Mouse (Mus musculus) thymus, adult 2 months (tissue): ENCODE results near the gene Emilin1. TPM values are rescaled to one million over a fixed set of nuclear protein-coding genes. Genes with fewer than 3 reads are reported as not detected.
A peak's percentile ranks its signal among the peaks of the same experiment; 100 is the strongest.

Experiments used
- DNase-seq: peaks from one replicate; pipeline ENCODE4 v3.0.0; 2021
- H3K27ac ChIP-seq: fragments of 200-500 bp; 2 replicates; pipeline ENCODE4 v1.5.1; 2012; ENCODE audit warnings: low read length, control low read depth; ENCODE audit not compliant: control insufficient read depth, insufficient read depth
- H3K27me3 ChIP-seq: fragments of 200-500 bp; 2 replicates; pipeline ENCODE4 v1.6.1; 2012; ENCODE audit warnings: mild to moderate bottlenecking, low read length, moderate library complexity, mixed read lengths; ENCODE audit not compliant: control insufficient read depth, insufficient read depth
- H3K36me3 ChIP-seq: fragments of 200-500 bp; 2 replicates; pipeline ENCODE4 v1.6.1; 2012; ENCODE audit warnings: mild to moderate bottlenecking, low read length, moderate library complexity; ENCODE audit not compliant: control insufficient read depth, insufficient read depth
- H3K4me1 ChIP-seq: fragments of 200-500 bp; replicated peaks from 2 replicates; pipeline ENCODE4 v1.6.1; 2012; ENCODE audit warnings: low read length; ENCODE audit not compliant: control insufficient read depth, insufficient read depth
- H3K4me3 ChIP-seq: fragments of 200-500 bp; 2 replicates; pipeline ENCODE4 v1.5.1; 2012; ENCODE audit warnings: mild to moderate bottlenecking, low read length, control low read depth, moderate library complexity; ENCODE audit not compliant: control insufficient read depth, insufficient read depth
- CTCF ChIP-seq: fragments of 200-500 bp; IDR thresholded peaks from 2 replicates; pipeline ENCODE4 v1.5.1; 2012; ENCODE audit warnings: mild to moderate bottlenecking, control low read depth, low read length, moderate library complexity, borderline replicate concordance; ENCODE audit not compliant: control insufficient read depth, poor library complexity, insufficient read depth; ENCODE audit errors: extremely low read depth
- POLR2A ChIP-seq: fragments of 200-500 bp; IDR thresholded peaks from 2 replicates; pipeline ENCODE4 v1.6.1; 2012; ENCODE audit warnings: mild to moderate bottlenecking, low read length, control low read depth, moderate library complexity; ENCODE audit not compliant: control insufficient read depth, poor library complexity, insufficient read depth; ENCODE audit errors: extremely low read depth
- WGBS: fragments of 180-500 bp; shearing (Covaris S2); methylation state at CpG from one replicate; pipeline ENCODE4 v1.1.7; 2018; 5-methylcytosine and 5-hydroxymethylcytosine counted together
- polyA plus RNA-seq: library from polyadenylated mRNA; depleted of rRNA; stranded (reverse); fragments of >200 nt; gene quantifications from 2 replicates; pipeline ENCODE4 v1.2.3, GENCODE M21; 2012

Emilin1 gene
- polyA plus RNA-seq, 1 experiment: 44.6 TPM

DNA sequence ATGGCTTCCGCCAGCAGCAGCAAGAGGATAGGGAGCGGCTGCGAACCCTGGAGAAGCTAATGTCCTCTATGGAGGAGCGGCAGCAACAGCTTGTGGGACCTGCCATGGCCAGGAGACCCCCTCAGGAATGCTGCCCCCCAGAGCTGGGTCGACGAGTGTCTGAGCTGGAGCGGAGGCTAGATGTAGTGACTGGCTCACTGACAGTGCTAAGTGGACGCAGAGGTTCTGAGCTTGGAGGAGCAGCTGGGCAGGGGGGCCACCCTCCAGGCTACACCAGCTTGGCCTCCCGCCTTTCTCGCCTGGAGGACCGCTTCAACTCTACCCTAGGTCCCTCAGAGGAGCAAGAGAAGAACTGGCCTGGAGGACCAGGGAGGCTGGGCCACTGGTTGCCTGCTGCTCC lies 4.1 kb downstream of the Emilin1 start:
- no peak for TF ChIP-seq CTCF
- TF ChIP-seq POLR2A: no peak
- Histone ChIP-seq H3K4me1 (peaks cover 43% of the 10 kb centered on the region), H3K36me3 (no peaks in the 10 kb centered on the region), H3K27me3 (no peaks in the 10 kb centered on the region), H3K27ac (no peak overlapping the region), H3K4me3 (no peak overlapping the region)
- 95% methylated on average over 11 of the region's 11 CpGs for WGBS
- DNase-seq: no peak

GRCm38 (mm10) chr5:30917891-30918670 lies 4.9 kb downstream of the Emilin1 start:
- H3K27ac ChIP-seq: no peak overlapping the region
- no peaks in the 10 kb centered on the region for H3K36me3 ChIP-seq
- peaks cover 42% of the 10 kb centered on the region for H3K4me1 ChIP-seq
- DNase-seq: no peak
- no peak overlapping the region for H3K4me3 ChIP-seq
- TF ChIP-seq CTCF (no peak), POLR2A (no peak)
- H3K27me3 ChIP-seq: no peaks in the 10 kb centered on the region
- WGBS: 97% methylated on average over 31 of the region's 31 CpGs

- no peak overlapping the region for H3K27ac ChIP-seq
- peaks cover 36% of the 10 kb centered on the region for H3K4me1 ChIP-seq
- no peaks in the 10 kb centered on the region for H3K27me3 ChIP-seq
- no peaks in the 10 kb centered on the region for H3K36me3 ChIP-seq
- H3K4me3 ChIP-seq: no peak overlapping the region
- TF ChIP-seq POLR2A (no peak), CTCF (no peak)
- WGBS: 98% methylated on average over 8 of the region's 8 CpGs
- DNase-seq: no peak
These were observed 5.5 kb downstream of the Emilin1 start for GRCm38 (mm10) chr5:30918691-30919090.

DNA sequence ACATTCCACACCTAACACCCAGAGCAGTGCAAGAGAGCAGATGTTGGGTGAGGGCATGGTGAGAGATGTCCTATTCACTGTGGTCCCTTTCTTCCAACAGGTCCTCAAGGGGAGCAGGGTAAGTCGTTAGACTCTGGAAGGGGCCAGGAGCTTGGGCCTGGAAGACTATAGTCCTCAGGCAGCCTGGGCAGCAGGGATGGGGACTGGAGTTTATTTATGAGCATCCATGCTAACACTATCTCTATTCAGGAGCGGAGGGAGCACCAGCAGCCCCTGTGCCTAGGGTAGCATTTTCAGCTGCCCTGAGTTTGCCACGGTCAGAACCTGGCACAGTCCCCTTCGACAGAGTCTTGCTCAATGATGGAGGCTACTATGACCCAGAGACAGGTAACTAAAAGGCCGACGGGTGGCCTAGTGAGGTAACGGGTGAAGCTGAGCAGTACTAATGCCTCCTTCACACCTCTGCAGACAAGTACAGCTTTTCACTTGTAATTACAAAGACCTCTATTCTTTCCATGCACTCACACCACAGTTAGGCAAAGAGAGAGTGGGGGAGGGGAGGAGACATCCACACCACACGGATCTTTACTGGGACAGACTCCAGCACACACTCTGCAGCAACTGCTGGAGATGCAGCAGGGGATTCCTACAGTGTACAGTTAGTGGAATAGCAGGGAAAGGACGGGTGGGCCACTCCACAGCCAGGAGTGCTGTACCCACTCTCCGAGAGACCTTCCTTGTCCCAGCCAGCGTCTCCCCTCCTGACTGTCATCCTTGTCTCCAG lies 6.8 kb downstream of the Emilin1 start:
- no peak overlapping the region for H3K27ac ChIP-seq
- H3K4me1 ChIP-seq: peaks cover 22% of the 10 kb centered on the region
- 92% methylated on average over 11 of the region's 11 CpGs for WGBS

GRCm38 (mm10) chr5:30920621-30921020 lies 7.4 kb downstream of the Emilin1 start:
- TF ChIP-seq POLR2A: no peak
- TF ChIP-seq CTCF: no peak
- H3K4me1 ChIP-seq: peaks cover 16% of the 10 kb centered on the region
- H3K27ac ChIP-seq: no peak overlapping the region
- no peak for DNase-seq
- no peak overlapping the region for H3K4me3 ChIP-seq
- H3K27me3 ChIP-seq: no peaks in the 10 kb centered on the region
- 88% methylated on average over 19 of the region's 19 CpGs for WGBS
- H3K36me3 ChIP-seq: no peaks in the 10 kb centered on the region

More for the DNA sequence above, 6.8 kb downstream of the Emilin1 start:
- no peak overlapping the region for H3K4me3 ChIP-seq
- no peak for TF ChIP-seq POLR2A
- TF ChIP-seq CTCF: no peak
- no peak for DNase-seq
- H3K36me3 ChIP-seq: no peaks in the 10 kb centered on the region
- no peaks in the 10 kb centered on the region for H3K27me3 ChIP-seq

GRCm38 (mm10) chr5:30921256-30922033 lies 8.2 kb downstream of the Emilin1 start, which contains the start of gene Khk:
Gene Khk (plus strand): TSS chr5:30921431.
- H3K27ac ChIP-seq: peak within 1 kb of the TSS; percentile 68
- peaks cover 10% of the 10 kb centered on the region for H3K4me1 ChIP-seq
- H3K27me3 ChIP-seq: no peaks in the 10 kb centered on the region
- H3K36me3 ChIP-seq: no peaks in the 10 kb centered on the region
- TF ChIP-seq POLR2A (no peak), CTCF (peak; percentile 94)
- peak within 1 kb of the TSS; percentile 83 for H3K4me3 ChIP-seq
- peak; percentile 94 for DNase-seq
- WGBS: under 1% methylated on average over 40 of the region's 40 CpGs
